Mouse (Mus musculus): Measurements from ENCODE around the gene Qrich2. TPM values are rescaled to one million over a fixed set of nuclear protein-coding genes. Genes with fewer than 3 reads are reported as not detected.
"Not testable (repeated sequence)": the region's sequence is repeated elsewhere in the genome, so short reads cannot be mapped to it uniquely, and the experiment has no call there.

Qrich2 gene
- polyA plus RNA-seq, 1 experiment from 2014 or later = 0.21 TPM

DNA sequence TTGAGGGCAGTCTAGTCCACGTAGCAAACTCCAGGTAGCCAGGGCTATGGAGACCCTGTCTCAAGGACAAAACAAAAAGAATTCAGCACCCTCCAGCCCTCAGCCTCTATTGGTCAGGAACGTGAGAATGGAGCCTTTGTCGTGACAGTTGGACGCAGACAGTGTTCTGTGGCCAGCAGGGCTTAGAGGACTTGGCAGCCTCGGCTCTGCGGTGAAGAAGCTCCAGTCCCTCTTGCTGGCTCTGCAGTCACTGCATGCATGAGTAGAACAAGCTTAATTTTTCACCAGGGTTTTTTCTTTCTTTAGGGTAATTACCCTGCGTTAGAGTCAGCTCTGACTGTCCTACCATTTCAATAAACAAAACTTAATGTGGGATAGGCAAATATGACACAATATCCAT, 15.7 kb upstream of the Qrich2 start:
- 93% methylated on average over 7 of the region's 7 CpGs for WGBS
- H3K4me3 ChIP-seq = no peak overlapping the region
- H3K4me1 ChIP-seq = peaks cover 21% of the 10 kb centered on the region
- peaks cover 98% of the 10 kb centered on the region for H3K36me3 ChIP-seq
- no peaks in the 10 kb centered on the region for H3K27me3 ChIP-seq (ENCODE audit: low read depth, poor library complexity, severe bottlenecking)
- H3K9me3 ChIP-seq (replicated peaks) = no peaks in the 10 kb centered on the region
- no peak for DNase-seq (ENCODE audit: low spot score)
- H3K27ac ChIP-seq (replicated peaks) = no peak overlapping the region

DNA sequence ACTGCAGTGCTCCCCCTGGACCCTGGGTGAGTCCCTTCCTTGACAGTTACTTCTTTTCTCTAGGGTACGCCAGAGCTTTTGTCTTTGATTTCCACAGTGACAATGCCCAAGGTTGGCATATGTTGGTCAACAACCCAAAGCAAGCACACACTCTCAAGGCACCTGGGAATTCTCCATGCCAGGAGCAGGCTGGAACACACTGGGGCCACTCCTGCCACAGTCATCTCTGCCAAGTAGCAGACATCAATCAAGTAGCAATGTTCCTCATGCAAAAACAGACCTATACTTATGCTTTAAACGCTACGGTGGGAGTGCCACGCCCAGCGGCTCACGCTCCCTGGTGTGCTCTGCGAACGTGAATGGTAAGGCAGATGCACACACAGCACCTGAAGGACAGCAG, 14.9 kb upstream of the Qrich2 start:
- Histone ChIP-seq H3K4me3 (no peak overlapping the region), H3K27ac (replicated peaks) (no peak overlapping the region), H3K4me1 (peaks cover 22% of the 10 kb centered on the region), H3K9me3 (replicated peaks) (no peaks in the 10 kb centered on the region), H3K27me3 (ENCODE audit: low read depth, poor library complexity, severe bottlenecking) (no peaks in the 10 kb centered on the region), H3K36me3 (peaks cover 98% of the 10 kb centered on the region)
- no peak for DNase-seq (ENCODE audit: low spot score)
- WGBS = 97% methylated on average over 8 of the region's 8 CpGs

DNA sequence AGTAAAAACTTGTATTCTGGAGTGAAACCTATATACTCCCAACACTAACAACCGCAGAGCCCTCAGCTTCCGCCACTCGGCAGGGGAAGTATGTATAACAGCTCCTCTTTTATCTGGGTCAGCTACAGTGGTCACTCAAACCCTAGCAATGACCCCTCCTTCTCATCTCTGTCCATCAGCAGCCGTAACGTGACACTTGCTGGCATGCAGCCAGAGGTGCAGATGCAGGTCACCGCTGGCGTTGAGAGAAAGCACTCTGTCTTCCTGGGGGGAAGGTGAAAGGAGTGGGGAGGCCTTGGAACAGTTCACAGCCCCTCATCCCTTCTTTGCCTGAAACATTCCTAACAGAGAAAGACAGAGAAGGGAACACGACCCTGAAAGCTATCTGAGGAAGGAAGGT, 13.8 kb upstream of the Qrich2 start:
- WGBS = 81% methylated on average over 8 of the region's 8 CpGs
- Histone ChIP-seq H3K27ac (replicated peaks) (no peak overlapping the region), H3K4me3 (no peak overlapping the region), H3K36me3 (peaks cover 98% of the 10 kb centered on the region), H3K9me3 (replicated peaks) (no peaks in the 10 kb centered on the region), H3K27me3 (ENCODE audit: low read depth, poor library complexity, severe bottlenecking) (no peaks in the 10 kb centered on the region), H3K4me1 (peaks cover 22% of the 10 kb centered on the region)
- DNase-seq (ENCODE audit: low spot score) = no peak

DNA sequence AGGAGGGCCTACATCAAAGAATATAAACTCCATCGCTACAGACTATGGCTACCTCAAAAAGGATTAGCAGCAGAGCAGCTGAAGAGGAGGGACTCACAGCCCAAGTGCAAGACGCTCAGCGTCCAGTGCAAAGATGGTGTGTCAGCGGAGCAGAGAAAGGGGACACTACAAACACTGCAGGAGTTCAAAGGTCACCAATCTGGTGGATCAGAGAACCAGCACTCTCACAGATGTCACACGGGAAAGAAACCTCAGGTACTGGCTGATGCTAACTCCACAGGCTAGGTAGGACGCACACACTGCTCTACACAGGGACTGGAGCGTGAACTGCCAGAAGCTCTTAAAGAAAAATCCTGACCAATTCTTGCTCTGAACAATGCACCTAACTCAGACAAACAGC, 12.9 kb upstream of the Qrich2 start:
- Histone ChIP-seq H3K4me3 (no peak overlapping the region), H3K36me3 (peaks cover 98% of the 10 kb centered on the region)
- WGBS = 73% methylated on average over 7 of the region's 7 CpGs

DNA sequence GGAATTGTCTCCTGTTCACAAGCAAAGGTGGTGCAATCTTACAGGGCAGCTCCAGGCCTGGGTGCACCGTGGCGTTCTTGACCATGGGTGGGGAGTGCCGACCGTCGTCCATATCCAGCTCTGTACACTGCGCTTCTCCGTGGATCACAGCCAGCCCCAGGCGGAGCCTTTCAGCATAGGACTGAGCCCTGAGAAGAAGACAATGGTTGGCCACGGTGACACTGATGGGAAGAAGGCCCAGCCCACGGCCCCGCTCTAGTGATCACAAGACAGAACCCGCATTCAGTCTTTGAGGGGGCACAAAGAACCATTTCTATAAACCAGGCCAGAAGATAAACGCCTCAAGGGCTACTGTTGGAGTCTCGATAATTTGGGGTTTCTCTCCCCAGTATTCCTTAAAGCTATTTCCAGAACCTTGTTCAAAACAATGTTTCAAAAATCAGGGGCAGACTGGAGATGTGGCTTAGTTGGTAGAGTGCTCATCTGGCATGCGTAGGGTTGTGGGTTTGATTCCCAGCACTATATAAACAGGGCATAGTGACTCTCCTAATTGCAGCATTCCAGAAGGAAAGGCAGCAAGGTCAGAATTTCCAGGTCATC, 11.2 kb upstream of the Qrich2 start:
- Histone ChIP-seq H3K27ac (replicated peaks) (no peak overlapping the region; the same call in 1 of the 2 replicates), H3K4me1 (peaks cover 22% of the 10 kb centered on the region), H3K4me3 (no peak overlapping the region), H3K36me3 (peaks cover 100% of the 10 kb centered on the region), H3K9me3 (replicated peaks) (no peaks in the 10 kb centered on the region), H3K27me3 (ENCODE audit: low read depth, poor library complexity, severe bottlenecking) (no peaks in the 10 kb centered on the region)
- WGBS = 76% methylated on average over 15 of the region's 15 CpGs
- DNase-seq (ENCODE audit: low spot score) = no peak

More for the DNA sequence above, 12.9 kb upstream of the Qrich2 start:
- Histone ChIP-seq H3K27ac (replicated peaks) (no peak overlapping the region), H3K4me1 (peaks cover 22% of the 10 kb centered on the region), H3K9me3 (replicated peaks) (no peaks in the 10 kb centered on the region), H3K27me3 (ENCODE audit: low read depth, poor library complexity, severe bottlenecking) (no peaks in the 10 kb centered on the region)
- no peak for DNase-seq (ENCODE audit: low spot score)

DNA sequence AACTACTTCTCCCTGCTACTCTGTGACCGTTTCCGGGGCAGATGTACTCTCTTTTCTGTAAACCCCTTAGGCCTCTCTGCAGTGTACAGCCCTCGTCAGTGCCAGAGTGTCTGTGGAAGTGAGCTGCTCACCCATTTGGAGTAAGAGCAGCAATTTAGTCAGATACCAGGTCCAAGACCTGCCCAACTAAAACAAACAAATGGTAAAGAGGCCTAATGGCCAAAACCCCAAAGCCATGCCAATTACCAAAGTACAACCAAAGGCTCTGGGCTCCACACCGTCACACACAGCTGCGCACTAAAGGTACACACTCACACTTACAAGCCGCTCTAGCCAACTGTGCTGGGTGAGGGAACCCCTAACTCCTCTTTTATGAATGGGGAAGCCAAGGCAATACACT, 10.7 kb upstream of the Qrich2 start:
- Histone ChIP-seq H3K27ac (replicated peaks) (no peak overlapping the region), H3K4me1 (peaks cover 22% of the 10 kb centered on the region), H3K36me3 (peaks cover 100% of the 10 kb centered on the region), H3K27me3 (ENCODE audit: low read depth, poor library complexity, severe bottlenecking) (no peaks in the 10 kb centered on the region), H3K9me3 (replicated peaks) (no peaks in the 10 kb centered on the region), H3K4me3 (no peak overlapping the region)
- WGBS = 94% methylated on average over 6 of the region's 6 CpGs
- no peak for DNase-seq (ENCODE audit: low spot score)

DNA sequence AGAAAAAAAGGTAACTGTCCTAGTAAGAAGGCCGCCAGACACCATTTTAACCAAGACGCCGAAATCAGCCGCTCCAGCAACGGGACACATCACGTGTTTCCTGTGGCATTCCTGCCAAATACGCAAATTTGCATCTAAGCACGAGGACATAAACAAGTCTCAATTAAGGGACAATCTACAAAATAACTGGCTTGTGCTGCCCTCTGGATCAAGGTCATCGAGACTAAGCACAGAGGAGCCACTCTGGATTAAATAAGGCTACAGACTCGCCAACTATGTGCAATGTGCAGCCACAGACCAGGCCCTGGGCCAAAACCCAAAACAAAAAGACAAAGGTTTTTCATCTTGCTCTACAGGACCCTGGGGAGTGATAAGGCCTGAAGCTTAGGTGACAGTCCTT, 10.0 kb upstream of the Qrich2 start:
- H3K9me3 ChIP-seq (replicated peaks) = no peaks in the 10 kb centered on the region
- no peak for DNase-seq (ENCODE audit: low spot score)
- H3K36me3 ChIP-seq = peaks cover 100% of the 10 kb centered on the region
- WGBS = 92% methylated on average over 10 of the region's 10 CpGs
- peaks cover 22% of the 10 kb centered on the region for H3K4me1 ChIP-seq
- H3K27me3 ChIP-seq (ENCODE audit: low read depth, poor library complexity, severe bottlenecking) = no peaks in the 10 kb centered on the region
- 0 out of 2 replicates have a peak overlapping the region, but pooled peaks have one; percentile 33 for H3K27ac ChIP-seq (replicated peaks)
- no peak overlapping the region for H3K4me3 ChIP-seq

DNA sequence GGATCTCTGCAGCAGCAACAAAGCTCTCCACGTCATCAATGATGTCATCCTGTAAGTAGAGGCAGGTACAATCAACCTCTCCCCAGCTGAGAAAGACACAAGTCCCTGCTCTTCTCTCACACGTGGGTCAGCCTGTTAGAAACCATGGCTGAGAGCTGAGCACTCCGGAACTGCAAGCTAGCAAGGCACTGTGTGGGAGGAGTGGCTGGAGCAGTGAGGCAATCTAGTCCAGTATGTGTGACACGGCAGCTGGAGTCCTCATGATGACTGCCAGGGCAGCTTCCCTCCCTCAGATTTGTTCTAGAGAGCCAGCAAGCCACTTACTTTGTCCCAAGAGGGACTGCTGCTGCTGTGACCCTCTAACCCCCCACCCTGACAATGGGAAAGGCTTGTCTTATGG, 6.2 kb upstream of the Qrich2 start:
- DNase-seq (ENCODE audit: low spot score) = no peak

DNA sequence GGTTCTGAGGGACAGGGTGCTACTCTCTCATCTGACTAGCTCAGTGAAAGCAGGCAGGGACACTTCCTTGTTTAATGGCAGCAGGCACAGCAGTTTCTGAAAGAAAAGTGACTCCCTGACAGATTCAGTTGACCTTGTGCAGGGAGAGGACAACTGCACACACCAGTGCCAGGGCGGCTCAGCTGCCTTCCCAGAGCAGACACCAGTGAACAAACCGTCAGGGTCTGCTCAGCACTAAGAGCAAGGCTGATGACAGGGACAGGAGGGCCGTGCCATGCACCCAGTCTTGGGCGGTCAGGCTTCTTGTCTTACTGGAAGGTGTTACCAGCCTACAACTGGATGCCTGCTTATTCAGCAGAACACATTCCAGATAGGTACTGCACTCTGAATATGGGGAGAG, 4.9 kb upstream of the Qrich2 start:
- Histone ChIP-seq H3K9me3 (replicated peaks) (no peaks in the 10 kb centered on the region), H3K4me3 (no peak overlapping the region), H3K27ac (replicated peaks) (no peak overlapping the region), H3K27me3 (ENCODE audit: low read depth, poor library complexity, severe bottlenecking) (no peaks in the 10 kb centered on the region), H3K4me1 (no peaks in the 10 kb centered on the region), H3K36me3 (peaks cover 71% of the 10 kb centered on the region)
- DNase-seq (ENCODE audit: low spot score) = no peak
- WGBS = 91% methylated on average over 4 of the region's 4 CpGs

More for the DNA sequence above, 6.2 kb upstream of the Qrich2 start:
- Histone ChIP-seq H3K9me3 (replicated peaks) (no peaks in the 10 kb centered on the region), H3K36me3 (peaks cover 85% of the 10 kb centered on the region), H3K27me3 (ENCODE audit: low read depth, poor library complexity, severe bottlenecking) (no peaks in the 10 kb centered on the region), H3K4me1 (peaks cover 4% of the 10 kb centered on the region; the same call in 1 of the 2 replicates), H3K27ac (replicated peaks) (no peak overlapping the region), H3K4me3 (no peak overlapping the region)
- 86% methylated on average over 4 of the region's 4 CpGs for whole genome bisulfite sequencing

DNA sequence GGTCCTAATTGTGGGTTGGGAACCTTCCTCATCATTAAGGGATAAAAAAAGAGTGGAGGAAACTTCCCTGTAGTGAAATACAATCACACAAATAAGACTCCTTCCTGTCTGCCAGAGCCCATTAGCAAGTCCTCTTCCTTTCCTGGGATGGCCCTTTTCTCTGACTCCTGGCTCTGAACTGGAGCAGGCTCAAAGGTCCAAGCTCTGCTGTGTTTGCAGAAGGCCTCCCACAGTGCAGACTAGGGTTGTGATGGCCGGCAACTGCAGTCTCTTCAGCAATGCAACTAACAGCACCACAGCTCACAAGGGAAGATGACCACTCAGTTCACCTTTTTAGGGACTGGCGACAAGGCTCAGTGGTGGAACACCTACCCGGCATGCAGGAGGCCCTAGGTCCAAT, 4.2 kb upstream of the Qrich2 start:
- no peak for DNase-seq (ENCODE audit: low spot score)
- no peaks in the 10 kb centered on the region for H3K9me3 ChIP-seq (replicated peaks)
- WGBS = 87% methylated on average over 3 of the region's 3 CpGs
- H3K36me3 ChIP-seq = peaks cover 64% of the 10 kb centered on the region
- H3K4me1 ChIP-seq = no peaks in the 10 kb centered on the region
- no peak overlapping the region for H3K27ac ChIP-seq (replicated peaks)
- no peak overlapping the region for H3K4me3 ChIP-seq
- no peaks in the 10 kb centered on the region for H3K27me3 ChIP-seq (ENCODE audit: low read depth, poor library complexity, severe bottlenecking)

DNA sequence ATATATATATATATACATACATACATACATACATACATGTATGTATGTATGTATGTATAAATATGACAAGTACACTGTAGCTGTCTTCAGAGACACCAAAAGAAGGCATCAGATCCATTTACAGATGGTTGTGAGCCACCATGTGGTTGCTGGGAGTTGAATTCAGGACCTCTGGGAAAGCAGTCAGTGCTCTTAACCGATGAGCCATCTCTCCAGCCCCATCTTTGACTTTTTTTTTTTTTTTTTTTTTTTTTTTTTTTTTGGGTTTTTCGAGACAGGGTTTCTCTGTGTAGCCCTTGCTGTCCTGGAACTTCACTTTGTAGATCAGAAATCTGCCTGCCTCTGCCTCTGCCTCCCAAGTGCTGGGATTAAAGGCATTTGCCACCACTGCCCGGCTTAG, 2.3 kb upstream of the Qrich2 start:
- not testable (repeated sequence) for H3K4me3 ChIP-seq; H3K9me3 ChIP-seq (replicated peaks); DNase-seq (ENCODE audit: low spot score); H3K27ac ChIP-seq (replicated peaks); H3K27me3 ChIP-seq (ENCODE audit: low read depth, poor library complexity, severe bottlenecking); H3K4me1 ChIP-seq
- WGBS = 88% methylated on average over 3 of the region's 3 CpGs
- H3K36me3 ChIP-seq = peaks cover 45% of the 10 kb centered on the region

DNA sequence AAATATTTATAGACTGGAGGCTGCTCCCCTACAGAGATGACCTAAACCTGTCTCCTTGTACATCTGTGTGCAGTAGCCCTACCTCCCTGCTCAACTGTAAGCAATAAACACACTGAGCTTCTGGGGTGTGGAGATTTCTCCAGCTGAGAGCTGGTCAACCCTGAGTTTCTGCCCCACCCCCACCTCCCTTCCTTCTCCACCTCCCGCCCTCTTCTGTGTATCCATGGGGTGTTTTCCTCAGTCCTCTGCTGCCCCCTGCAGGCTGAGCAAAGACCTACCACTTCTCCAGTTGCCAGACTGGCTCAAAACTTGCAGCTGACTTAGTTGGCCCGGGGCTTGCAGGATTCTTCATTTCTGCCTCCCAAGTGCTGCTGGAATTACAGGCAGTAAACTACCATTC, 2.2 kb downstream of the Qrich2 start:
- DNase-seq (ENCODE audit: low spot score) = peak; percentile 83
- 0 out of 2 replicates have a peak, but pooled peaks cover under 1% of the 10 kb centered on the region for H3K36me3 ChIP-seq
- no peaks in the 10 kb centered on the region for H3K27me3 ChIP-seq (ENCODE audit: low read depth, poor library complexity, severe bottlenecking)
- 22% methylated on average over 2 of the region's 2 CpGs for WGBS
- no peaks in the 10 kb centered on the region for H3K9me3 ChIP-seq (replicated peaks)
- H3K27ac ChIP-seq (replicated peaks) = peak overlapping the region; percentile 57; the same call in 1 of the 2 replicates
- no peak overlapping the region for H3K4me3 ChIP-seq
- H3K4me1 ChIP-seq = peaks cover 14% of the 10 kb centered on the region

DNA sequence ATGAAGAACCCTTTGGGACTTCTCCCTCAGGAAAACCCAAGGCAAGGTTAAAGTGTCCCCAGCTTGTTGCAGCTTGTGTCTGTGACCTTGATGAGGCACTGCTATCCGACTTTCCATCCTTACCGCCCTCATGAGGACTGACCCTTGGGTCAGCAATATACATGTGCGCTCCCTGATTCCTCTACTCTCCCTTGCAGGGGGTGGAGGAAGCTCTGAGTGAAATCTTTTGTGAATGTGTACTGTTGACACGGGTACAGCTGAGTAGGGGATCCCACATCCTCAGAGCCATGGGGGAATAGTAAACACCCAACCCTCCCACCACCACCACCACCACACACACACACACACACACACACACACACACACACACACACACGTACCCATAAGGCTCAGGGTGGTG, 2.7 kb downstream of the Qrich2 start:
- Histone ChIP-seq H3K9me3 (replicated peaks) (no peaks in the 10 kb centered on the region), H3K36me3 (no peaks in the 10 kb centered on the region), H3K27me3 (ENCODE audit: low read depth, poor library complexity, severe bottlenecking) (no peaks in the 10 kb centered on the region), H3K4me1 (peaks cover 14% of the 10 kb centered on the region), H3K27ac (replicated peaks) (peak overlapping the region; percentile 57; the same call in 1 of the 2 replicates), H3K4me3 (no peak overlapping the region)
- DNase-seq (ENCODE audit: low spot score) = no peak
- WGBS = 59% methylated on average over 5 of the region's 5 CpGs
